Mouse (Mus musculus): ENCODE results near the gene Utp20. TPM values are rescaled to one million over a fixed set of nuclear protein-coding genes. Genes with fewer than 3 reads are reported as not detected.
"Not testable (repeated sequence)": the region's sequence is repeated elsewhere in the genome, so short reads cannot be mapped to it uniquely, and the experiment has no call there.

Utp20 gene
- polyA plus RNA-seq, 1 experiment from 2014 or later = 30.5 TPM

- no peak overlapping the region for H3K27ac ChIP-seq (ENCODE audit: low read depth)
- DNase-seq (ENCODE audit: low spot score) = no peak
Measured at GRCm38 (mm10) chr10:88797452-88797851, 29.2 kb downstream of the Utp20 start.

GRCm38 (mm10) chr10:88796939-88797338 lies 29.7 kb downstream of the Utp20 start:
- Histone ChIP-seq H3K27me3 (replicated peaks; ENCODE audit: control insufficient read depth, insufficient read depth, low read length) (no peaks in the 10 kb centered on the region), H3K4me3 (ENCODE audit: low read depth, low read length) (no peak overlapping the region), H3K4me1 (replicated peaks; ENCODE audit: control insufficient read depth, insufficient read depth, low read length) (no peaks in the 10 kb centered on the region), H3K9ac (ENCODE audit: low read length) (no peak overlapping the region), H3K9me3 (ENCODE audit: control insufficient read depth, low read length) (no peaks in the 10 kb centered on the region), H3K27ac (ENCODE audit: low read depth) (no peak overlapping the region), H3K4me2 (ENCODE audit: low read length) (no peak overlapping the region), H3K36me3 (ENCODE audit: control insufficient read depth, insufficient read depth, low read length) (peaks cover 72% of the 10 kb centered on the region)
- 67% methylated on average over 4 of the region's 4 CpGs for WGBS
- peak; percentile 76 for ATAC-seq (replicated peaks; ENCODE audit: low FRiP score, low TSS enrichment, low read depth)
- DNase-seq (ENCODE audit: low spot score) = no peak

More at GRCm38 (mm10) chr10:88797452-88797851, 29.2 kb downstream of the Utp20 start:
- H3K36me3 ChIP-seq (ENCODE audit: control insufficient read depth, insufficient read depth, low read length) = peaks cover 68% of the 10 kb centered on the region
- no peaks in the 10 kb centered on the region for H3K9me3 ChIP-seq (ENCODE audit: control insufficient read depth, low read length)
- no peak overlapping the region for H3K4me3 ChIP-seq (ENCODE audit: low read depth, low read length)
- ATAC-seq (replicated peaks; ENCODE audit: low FRiP score, low TSS enrichment, low read depth) = no peak
- H3K9ac ChIP-seq (ENCODE audit: low read length) = no peak overlapping the region
- H3K4me1 ChIP-seq (replicated peaks; ENCODE audit: control insufficient read depth, insufficient read depth, low read length) = no peaks in the 10 kb centered on the region
- no peaks in the 10 kb centered on the region for H3K27me3 ChIP-seq (replicated peaks; ENCODE audit: control insufficient read depth, insufficient read depth, low read length)
- no peak overlapping the region for H3K4me2 ChIP-seq (ENCODE audit: low read length)

- DNase-seq (ENCODE audit: low spot score) = no peak
- 90% methylated on average over 7 of the region's 7 CpGs for WGBS
- Histone ChIP-seq H3K27me3 (replicated peaks; ENCODE audit: control insufficient read depth, insufficient read depth, low read length) (no peaks in the 10 kb centered on the region), H3K27ac (ENCODE audit: low read depth) (no peak overlapping the region), H3K9me3 (ENCODE audit: control insufficient read depth, low read length) (no peaks in the 10 kb centered on the region), H3K9ac (ENCODE audit: low read length) (no peak overlapping the region), H3K4me2 (ENCODE audit: low read length) (no peak overlapping the region), H3K4me3 (ENCODE audit: low read depth, low read length) (no peak overlapping the region), H3K4me1 (replicated peaks; ENCODE audit: control insufficient read depth, insufficient read depth, low read length) (no peaks in the 10 kb centered on the region), H3K36me3 (ENCODE audit: control insufficient read depth, insufficient read depth, low read length) (peaks cover 80% of the 10 kb centered on the region)
- ATAC-seq (replicated peaks; ENCODE audit: low FRiP score, low TSS enrichment, low read depth) = no peak
Measured at GRCm38 (mm10) chr10:88795226-88795625, 31.4 kb downstream of the Utp20 start.

GRCm38 (mm10) chr10:88794606-88795005 lies 32.0 kb downstream of the Utp20 start:
- H3K9ac ChIP-seq (ENCODE audit: low read length) = no peak overlapping the region
- DNase-seq (ENCODE audit: low spot score) = no peak
- H3K27ac ChIP-seq (ENCODE audit: low read depth) = no peak overlapping the region
- H3K4me2 ChIP-seq (ENCODE audit: low read length) = no peak overlapping the region
- no peaks in the 10 kb centered on the region for H3K9me3 ChIP-seq (ENCODE audit: control insufficient read depth, low read length)
- ATAC-seq (replicated peaks; ENCODE audit: low FRiP score, low TSS enrichment, low read depth) = no peak
- H3K27me3 ChIP-seq (replicated peaks; ENCODE audit: control insufficient read depth, insufficient read depth, low read length) = no peaks in the 10 kb centered on the region
- peaks cover 74% of the 10 kb centered on the region for H3K36me3 ChIP-seq (ENCODE audit: control insufficient read depth, insufficient read depth, low read length)
- 83% methylated on average over 8 of the region's 8 CpGs for WGBS
- no peak overlapping the region for H3K4me3 ChIP-seq (ENCODE audit: low read depth, low read length)
- H3K4me1 ChIP-seq (replicated peaks; ENCODE audit: control insufficient read depth, insufficient read depth, low read length) = no peaks in the 10 kb centered on the region

- H3K4me3 ChIP-seq (ENCODE audit: low read depth, low read length) = no peak overlapping the region
- no peaks in the 10 kb centered on the region for H3K27me3 ChIP-seq (replicated peaks; ENCODE audit: control insufficient read depth, insufficient read depth, low read length)
- DNase-seq (ENCODE audit: low spot score) (no peak), ATAC-seq (replicated peaks; ENCODE audit: low FRiP score, low TSS enrichment, low read depth) (no peak)
- peaks cover 68% of the 10 kb centered on the region for H3K36me3 ChIP-seq (ENCODE audit: control insufficient read depth, insufficient read depth, low read length)
- no peaks in the 10 kb centered on the region for H3K9me3 ChIP-seq (ENCODE audit: control insufficient read depth, low read length)
- H3K4me2 ChIP-seq (ENCODE audit: low read length) = no peak overlapping the region
- H3K4me1 ChIP-seq (replicated peaks; ENCODE audit: control insufficient read depth, insufficient read depth, low read length) = no peaks in the 10 kb centered on the region
- no peak overlapping the region for H3K9ac ChIP-seq (ENCODE audit: low read length)
- no peak overlapping the region for H3K27ac ChIP-seq (ENCODE audit: low read depth)
Measured at GRCm38 (mm10) chr10:88793671-88794070, 32.9 kb downstream of the Utp20 start.

GRCm38 (mm10) chr10:88784513-88784931 lies 42.1 kb downstream of the Utp20 start:
- H3K4me2 ChIP-seq (ENCODE audit: low read length) = no peak overlapping the region
- no peak overlapping the region for H3K27ac ChIP-seq (ENCODE audit: low read depth)
- ATAC-seq (replicated peaks; ENCODE audit: low FRiP score, low TSS enrichment, low read depth) = no peak
- peaks cover 53% of the 10 kb centered on the region for H3K36me3 ChIP-seq (ENCODE audit: control insufficient read depth, insufficient read depth, low read length)
- H3K9me3 ChIP-seq (ENCODE audit: control insufficient read depth, low read length) = no peaks in the 10 kb centered on the region
- 77% methylated on average over 5 of the region's 5 CpGs for WGBS
- H3K27me3 ChIP-seq (replicated peaks; ENCODE audit: control insufficient read depth, insufficient read depth, low read length) = no peaks in the 10 kb centered on the region
- peak; percentile 54 for DNase-seq (ENCODE audit: low spot score)
- H3K9ac ChIP-seq (ENCODE audit: low read length) = no peak overlapping the region
- no peaks in the 10 kb centered on the region for H3K4me1 ChIP-seq (replicated peaks; ENCODE audit: control insufficient read depth, insufficient read depth, low read length)
- H3K4me3 ChIP-seq (ENCODE audit: low read depth, low read length) = no peak overlapping the region

- H3K9ac ChIP-seq (ENCODE audit: low read length) = no peak overlapping the region
- H3K36me3 ChIP-seq (ENCODE audit: control insufficient read depth, insufficient read depth, low read length) = peaks cover 52% of the 10 kb centered on the region
- no peaks in the 10 kb centered on the region for H3K9me3 ChIP-seq (ENCODE audit: control insufficient read depth, low read length)
- no peak overlapping the region for H3K4me3 ChIP-seq (ENCODE audit: low read depth, low read length)
- no peaks in the 10 kb centered on the region for H3K27me3 ChIP-seq (replicated peaks; ENCODE audit: control insufficient read depth, insufficient read depth, low read length)
- no peaks in the 10 kb centered on the region for H3K4me1 ChIP-seq (replicated peaks; ENCODE audit: control insufficient read depth, insufficient read depth, low read length)
- H3K4me2 ChIP-seq (ENCODE audit: low read length) = no peak overlapping the region
- no peak overlapping the region for H3K27ac ChIP-seq (ENCODE audit: low read depth)
- 93% methylated on average over 5 of the region's 5 CpGs for whole genome bisulfite sequencing
- DNase-seq (ENCODE audit: low spot score) = no peak
- ATAC-seq (replicated peaks; ENCODE audit: low FRiP score, low TSS enrichment, low read depth) = no peak
Measured at GRCm38 (mm10) chr10:88783941-88784340, 42.7 kb downstream of the Utp20 start.

GRCm38 (mm10) chr10:88783135-88783534 lies 43.5 kb downstream of the Utp20 start:
- H3K9ac ChIP-seq (ENCODE audit: low read length); H3K27ac ChIP-seq (ENCODE audit: low read depth); ATAC-seq (replicated peaks; ENCODE audit: low FRiP score, low TSS enrichment, low read depth); H3K27me3 ChIP-seq (replicated peaks; ENCODE audit: control insufficient read depth, insufficient read depth, low read length); H3K4me2 ChIP-seq (ENCODE audit: low read length); H3K4me3 ChIP-seq (ENCODE audit: low read depth, low read length); H3K4me1 ChIP-seq (replicated peaks; ENCODE audit: control insufficient read depth, insufficient read depth, low read length); DNase-seq (ENCODE audit: low spot score); H3K9me3 ChIP-seq (ENCODE audit: control insufficient read depth, low read length): not testable (repeated sequence)
- H3K36me3 ChIP-seq (ENCODE audit: control insufficient read depth, insufficient read depth, low read length) = peaks cover 61% of the 10 kb centered on the region
- 86% methylated on average over 2 of the region's 2 CpGs for WGBS

GRCm38 (mm10) chr10:88780716-88781115 lies 45.9 kb downstream of the Utp20 start:
- DNase-seq (ENCODE audit: low spot score) (no peak), ATAC-seq (replicated peaks; ENCODE audit: low FRiP score, low TSS enrichment, low read depth) (no peak)
- no peak overlapping the region for H3K9ac ChIP-seq (ENCODE audit: low read length)
- no peaks in the 10 kb centered on the region for H3K27me3 ChIP-seq (replicated peaks; ENCODE audit: control insufficient read depth, insufficient read depth, low read length)
- H3K4me2 ChIP-seq (ENCODE audit: low read length) = no peak overlapping the region
- no peaks in the 10 kb centered on the region for H3K9me3 ChIP-seq (ENCODE audit: control insufficient read depth, low read length)
- peaks cover 61% of the 10 kb centered on the region for H3K36me3 ChIP-seq (ENCODE audit: control insufficient read depth, insufficient read depth, low read length)
- no peak overlapping the region for H3K4me3 ChIP-seq (ENCODE audit: low read depth, low read length)
- no peaks in the 10 kb centered on the region for H3K4me1 ChIP-seq (replicated peaks; ENCODE audit: control insufficient read depth, insufficient read depth, low read length)
- 82% methylated on average over 4 of the region's 4 CpGs for WGBS
- no peak overlapping the region for H3K27ac ChIP-seq (ENCODE audit: low read depth)

Data from intestine, embryonic 14.5 days (tissue).